Mouse (Mus musculus): ENCODE measurements around the gene Gm29427. TPM values are rescaled to one million over a fixed set of nuclear protein-coding genes. Genes with fewer than 3 reads are reported as not detected.

Gene Gm29427
- not detected for total RNA-seq (2021)
- long read RNA-seq, experiment 1: 0 reads
- long read RNA-seq, experiment 2: 0 reads

DNA sequence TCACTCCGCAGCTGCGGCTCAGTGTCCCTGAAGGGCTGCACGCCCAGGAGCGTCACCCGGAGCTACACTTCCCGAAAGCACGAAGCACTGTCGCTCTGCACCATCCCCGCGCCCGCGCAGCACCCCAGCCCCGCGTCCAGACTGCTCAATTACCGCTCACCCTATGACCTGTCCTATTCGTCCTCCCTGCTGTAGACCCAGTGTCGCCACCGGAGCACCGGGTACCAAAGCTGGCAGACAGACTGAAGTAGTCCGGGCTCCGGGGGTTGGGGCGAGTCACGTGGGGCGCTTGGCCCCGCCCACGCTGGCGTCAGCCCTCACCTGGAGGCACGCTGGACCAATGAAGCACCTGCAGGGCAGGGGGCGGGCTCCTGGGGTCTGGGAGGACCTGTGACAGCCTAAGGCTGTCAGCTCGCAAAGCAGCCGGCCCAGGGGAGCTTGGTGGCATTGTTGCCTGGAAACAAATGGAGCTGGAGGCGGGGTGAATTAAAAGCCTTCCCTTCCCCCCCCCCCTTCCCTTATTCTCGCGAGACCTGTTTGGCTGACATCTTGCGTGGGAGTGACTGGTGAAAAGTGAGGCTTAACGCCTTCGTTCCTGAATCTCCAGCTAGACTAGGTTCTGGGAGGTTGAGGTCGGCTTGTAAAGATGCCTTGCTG, at the start of gene Gm29427:
Gene Gm29427, minus strand, starts transcription at position 239 of the 657 bp plus-strand sequence.
- peak; percentile 90 to 95 for DNase-seq

DNA sequence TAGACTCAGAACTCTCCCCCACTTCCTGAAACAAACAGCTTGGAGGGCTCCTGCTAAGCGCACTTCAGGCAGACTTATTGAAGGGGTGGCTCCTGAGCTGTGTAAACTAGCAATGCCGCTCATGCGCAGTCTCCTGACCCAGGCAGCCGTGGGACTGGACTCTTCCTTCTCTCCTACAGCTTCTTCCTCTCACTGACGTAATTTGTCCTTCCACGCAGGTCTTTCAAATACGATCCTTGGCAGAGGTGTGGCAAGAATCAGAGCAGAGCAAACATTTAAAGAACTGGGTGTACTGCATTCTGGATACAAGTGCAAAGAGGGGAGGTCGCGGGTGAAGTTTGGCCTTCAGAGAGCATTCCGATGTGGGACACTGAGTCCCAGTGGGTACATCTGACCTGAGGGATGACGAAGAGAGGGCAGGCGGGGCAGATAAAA, 48.4 kb upstream of the Gm29427 start:
- DNase-seq: peak in 1 of 2 experiments; percentile 42

DNA sequence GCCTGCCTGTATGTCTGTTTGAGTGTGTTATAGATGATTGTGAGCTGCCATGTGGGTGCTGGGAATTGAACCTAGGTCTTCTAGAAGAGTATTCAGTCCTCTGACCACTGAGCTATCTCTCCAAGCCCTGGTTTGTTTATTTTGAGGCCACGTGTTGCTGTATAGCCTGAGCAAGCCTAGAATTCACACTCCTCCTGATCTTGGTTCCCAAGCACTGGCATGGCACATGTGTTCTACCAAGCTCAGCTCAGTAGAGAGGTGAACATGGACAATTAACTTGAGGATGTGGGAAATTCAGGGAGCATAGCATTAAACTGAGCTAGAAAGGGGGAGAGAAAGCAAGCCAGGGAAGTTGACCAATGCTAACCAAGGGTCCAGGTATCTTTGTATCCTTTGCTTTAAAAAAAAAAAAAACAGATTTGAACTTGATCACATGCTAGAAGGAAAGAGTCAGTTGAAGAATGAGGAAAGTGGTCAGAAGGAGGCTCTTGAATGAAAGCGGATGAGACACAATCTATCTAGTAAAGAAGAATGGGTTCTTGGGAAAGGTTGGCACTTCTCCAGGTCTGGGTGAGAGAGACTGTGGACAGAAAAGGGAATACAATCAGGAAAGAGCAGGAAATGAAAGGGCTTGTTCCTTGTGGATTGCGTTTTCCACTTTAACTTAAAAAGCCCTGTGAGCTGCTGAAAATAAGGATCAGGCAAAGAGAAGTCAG, 46.6 kb upstream of the Gm29427 start:
- no peak for DNase-seq

DNA sequence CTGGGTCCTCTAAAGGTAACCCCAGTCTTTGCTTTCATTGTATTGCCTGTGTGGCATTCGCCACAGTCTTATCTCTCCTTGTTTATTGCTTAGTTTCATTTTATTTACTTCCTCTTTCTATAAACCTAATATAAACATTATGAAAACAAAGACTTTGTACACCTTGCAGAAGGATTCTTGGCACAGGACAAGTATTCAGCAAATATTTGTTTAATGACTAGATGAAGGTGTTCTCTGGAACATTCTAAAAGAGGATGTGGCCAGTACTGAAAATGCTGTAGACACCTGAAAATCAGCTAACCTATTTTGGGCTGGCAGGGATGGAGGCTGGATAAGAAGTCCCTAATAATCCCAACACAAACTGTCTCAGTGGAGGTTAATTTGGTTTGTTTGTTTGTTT, 46.0 kb upstream of the Gm29427 start:
- no peak for DNase-seq

DNA sequence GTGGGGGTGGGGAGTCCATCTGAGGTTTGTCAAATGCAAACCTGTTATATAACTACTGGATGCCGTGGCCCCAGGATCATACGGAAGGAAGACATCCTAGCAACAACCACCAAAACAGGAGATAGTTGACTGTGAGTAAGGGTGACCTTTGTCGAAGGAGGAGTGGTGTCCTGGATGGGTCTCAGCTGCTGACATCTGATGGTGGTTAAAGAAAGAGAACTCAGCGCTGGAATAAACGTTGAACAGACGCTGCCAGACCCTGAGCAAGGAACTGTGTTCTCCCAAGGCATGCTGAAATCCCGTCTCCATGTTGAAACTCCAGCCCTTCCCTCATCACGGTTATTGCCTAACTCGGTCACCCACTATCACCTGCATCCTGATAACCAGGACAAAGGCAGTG, 44.1 kb upstream of the Gm29427 start:
- no peak for DNase-seq

DNA sequence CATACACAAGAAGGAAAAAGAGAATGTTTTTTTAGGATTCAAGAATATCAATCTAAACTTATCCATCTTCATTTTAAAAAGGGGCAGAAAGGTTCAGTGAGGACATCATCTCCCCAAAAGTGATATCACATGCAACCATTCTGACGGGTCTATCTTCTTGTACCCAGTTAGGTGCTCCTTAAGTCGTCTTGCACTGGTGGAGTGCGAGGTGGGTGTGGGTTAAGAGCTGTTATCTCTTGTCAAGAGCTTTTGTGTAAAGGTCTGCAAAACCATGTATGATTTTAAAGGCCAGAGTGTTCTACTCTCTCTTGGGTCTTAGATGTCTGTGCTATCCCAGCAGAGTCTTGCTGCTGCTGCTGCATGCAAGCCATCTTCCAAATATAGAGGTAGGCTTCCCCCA, 31.2 kb upstream of the Gm29427 start:
- DNase-seq: no peak

DNA sequence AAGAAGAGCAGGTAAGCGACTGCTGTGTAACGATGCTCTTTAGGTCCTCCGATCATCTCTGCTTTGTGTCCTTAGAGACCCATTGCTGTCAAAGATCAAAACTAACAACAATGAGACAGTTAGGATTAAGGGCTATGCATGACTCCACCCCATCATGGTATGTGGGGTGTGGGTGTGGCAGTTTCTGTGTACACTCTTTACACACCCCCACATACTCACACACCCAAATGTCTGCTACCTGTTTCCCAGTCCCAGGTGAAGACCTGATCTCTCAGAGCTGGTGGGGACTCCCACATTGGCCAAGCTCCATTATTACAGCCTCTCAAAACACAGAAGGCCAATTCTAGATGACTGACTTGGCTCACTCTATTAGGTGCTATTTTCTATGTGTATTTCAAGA, 30.0 kb upstream of the Gm29427 start:
- DNase-seq: no peak

DNA sequence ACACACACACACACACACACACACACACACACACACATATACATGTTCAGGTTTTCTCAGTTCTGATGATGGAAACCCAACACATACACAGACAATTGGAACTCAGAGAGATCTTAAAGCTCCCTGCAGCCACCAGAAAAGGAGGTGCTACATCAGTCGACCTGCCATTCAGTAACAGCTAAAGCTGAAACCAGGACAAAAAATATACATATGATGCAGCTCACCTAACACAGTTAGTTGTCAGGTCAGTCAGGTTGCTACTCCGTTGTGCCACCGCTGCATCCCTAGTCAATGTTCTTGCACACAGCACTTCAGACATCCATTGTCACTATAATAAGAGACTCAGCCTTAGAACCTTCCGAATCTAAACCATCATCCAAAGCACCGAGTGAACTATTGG, 29.4 kb upstream of the Gm29427 start:
- no peak for DNase-seq

DNA sequence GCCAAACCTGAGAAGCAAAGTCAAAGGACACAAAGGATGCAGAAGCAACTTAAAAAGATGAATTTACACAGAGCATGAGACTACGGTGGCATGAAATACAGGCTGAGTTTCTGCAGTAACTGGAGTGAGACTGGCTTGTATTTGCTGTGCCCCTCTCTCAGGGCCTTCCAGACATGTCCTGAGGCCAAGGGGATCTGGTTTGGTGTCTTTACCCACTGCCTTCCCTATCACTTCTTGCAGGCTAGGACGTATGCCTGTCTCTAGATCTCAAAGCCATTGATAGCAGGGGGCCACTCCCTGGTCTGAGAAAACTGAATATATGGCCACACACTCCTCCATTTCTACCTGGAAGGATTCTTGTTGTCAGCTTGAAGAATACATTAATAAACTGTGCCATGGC, 28.6 kb upstream of the Gm29427 start:
- no peak for DNase-seq

DNA sequence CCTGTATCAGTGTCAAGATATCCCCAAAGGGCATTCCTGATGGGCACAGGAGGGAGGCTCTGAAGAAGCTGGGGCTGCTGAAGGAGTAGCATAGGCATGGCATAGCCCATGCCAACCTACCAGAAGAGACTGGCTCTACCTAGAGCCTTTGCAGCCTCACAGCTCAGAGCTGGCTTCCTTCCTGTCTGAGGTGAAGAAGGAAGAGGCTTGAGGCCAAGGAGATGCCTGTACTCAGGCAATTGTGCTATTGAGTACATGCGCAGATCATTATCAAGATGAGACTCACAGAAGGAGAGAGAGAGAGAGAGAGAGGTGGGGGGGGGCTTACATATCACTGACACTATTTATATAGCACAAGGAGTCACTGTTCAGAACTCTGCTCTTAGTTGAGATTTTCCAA, 28.2 kb upstream of the Gm29427 start:
- DNase-seq: no peak

DNA sequence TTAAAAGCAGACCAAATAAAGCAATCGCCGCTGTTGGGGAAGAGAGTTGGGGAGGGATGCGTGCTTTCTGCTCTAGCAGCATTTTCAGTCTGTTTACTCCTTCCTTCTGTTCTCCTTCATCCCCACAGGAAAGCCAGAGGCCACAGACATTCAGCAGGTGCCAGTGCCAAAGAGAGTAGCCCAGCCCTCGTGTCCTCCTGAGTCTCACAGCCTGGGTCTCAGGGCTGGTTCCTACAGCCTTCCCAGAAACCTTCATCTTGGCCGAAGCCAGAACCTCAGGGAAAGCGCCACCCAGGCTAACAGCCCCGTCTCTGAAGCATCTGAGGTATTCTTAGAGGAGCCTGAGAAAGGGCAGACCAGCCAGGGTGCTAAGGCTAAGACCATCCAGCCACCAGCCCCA, 26.6 kb upstream of the Gm29427 start:
- DNase-seq: no peak

DNA sequence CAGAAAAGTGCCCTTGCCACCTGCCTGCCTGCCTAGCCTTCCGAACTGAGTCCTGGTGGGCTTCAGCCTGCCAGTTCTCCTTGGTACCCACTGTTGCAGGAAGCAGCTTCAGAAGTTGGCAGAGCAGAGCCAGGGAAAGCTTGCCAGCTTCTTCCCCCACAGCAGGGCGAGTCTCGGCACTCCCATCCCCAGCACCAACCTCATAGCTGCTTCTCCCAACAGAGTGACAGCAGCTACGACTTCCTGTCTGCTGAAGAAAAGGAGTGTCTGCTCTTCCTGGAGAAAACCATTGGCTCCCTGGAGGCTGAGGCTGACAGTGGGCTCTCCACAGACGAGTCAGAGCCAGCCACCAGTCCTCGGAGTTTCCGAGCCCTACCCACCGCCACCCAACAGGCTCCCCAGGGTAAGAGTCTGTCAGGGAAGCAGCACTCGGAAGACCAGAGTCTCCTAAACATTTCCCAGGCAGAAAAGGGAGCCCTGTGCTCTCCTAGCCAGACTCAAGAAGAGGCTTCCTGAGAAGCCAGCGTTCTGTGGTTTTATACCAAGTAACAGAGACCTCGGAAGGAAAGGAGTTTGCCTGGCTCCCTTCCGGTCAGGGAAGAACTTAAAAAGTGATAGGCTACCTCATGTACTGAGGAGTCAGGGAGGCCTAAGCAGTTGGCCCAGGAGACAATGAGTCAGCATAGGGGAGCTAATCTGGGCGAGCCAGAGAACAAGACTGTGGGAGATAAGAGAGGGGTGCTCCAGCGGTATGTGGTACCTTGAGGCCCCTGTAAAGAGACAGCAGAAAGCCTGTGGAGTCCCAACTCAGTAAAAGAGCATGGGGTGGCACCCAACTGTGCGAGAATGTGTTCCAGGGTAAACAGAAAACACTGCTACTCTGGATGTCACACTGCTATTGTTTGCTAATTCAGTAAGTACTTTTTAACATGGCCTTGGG, 25.5 kb upstream of the Gm29427 start:
- no peak for DNase-seq

DNA sequence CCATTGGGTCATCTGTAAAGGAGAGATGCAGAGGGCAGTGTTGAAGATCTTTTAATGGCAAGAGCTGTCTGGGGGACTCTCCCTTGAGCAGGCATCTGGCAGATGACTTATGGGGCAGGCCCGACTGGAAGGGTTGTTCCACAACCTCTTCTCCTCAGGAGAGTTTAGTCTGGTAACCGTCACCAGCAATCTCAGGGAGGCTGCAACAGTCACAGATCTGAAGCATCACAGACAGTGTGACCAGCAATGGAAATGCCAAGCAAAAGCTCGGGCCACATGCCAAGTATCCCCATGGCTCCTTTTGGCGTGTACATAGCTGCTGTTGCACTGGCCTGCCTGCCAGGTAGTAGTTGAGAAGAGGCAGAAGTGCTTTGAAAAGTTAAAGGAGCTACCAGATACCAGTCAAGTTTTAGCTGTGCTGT, 24.6 kb upstream of the Gm29427 start:
- DNase-seq: peak; percentile 30 to 31

DNA sequence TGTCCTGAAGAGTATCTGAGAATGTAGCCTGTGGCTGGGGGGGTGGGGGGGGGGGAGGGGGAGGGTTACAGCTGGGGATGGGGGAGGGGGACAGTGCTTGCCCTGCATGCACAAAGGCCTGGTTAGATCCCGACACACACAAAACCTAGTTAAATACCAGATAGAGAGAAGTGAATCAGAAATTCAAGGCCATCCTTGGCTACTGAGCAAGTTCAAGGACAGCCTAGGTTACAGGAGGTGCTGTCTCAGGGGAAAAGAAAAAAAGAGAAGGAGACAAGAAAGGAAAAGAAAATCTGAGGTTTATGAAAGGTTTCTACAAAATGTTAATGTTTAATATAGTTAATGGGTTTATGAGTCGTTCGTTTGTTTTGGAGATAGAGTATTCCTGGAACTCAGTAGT, 24.0 kb upstream of the Gm29427 start:
- DNase-seq: peak in 1 of 2 experiments; percentile 26

DNA sequence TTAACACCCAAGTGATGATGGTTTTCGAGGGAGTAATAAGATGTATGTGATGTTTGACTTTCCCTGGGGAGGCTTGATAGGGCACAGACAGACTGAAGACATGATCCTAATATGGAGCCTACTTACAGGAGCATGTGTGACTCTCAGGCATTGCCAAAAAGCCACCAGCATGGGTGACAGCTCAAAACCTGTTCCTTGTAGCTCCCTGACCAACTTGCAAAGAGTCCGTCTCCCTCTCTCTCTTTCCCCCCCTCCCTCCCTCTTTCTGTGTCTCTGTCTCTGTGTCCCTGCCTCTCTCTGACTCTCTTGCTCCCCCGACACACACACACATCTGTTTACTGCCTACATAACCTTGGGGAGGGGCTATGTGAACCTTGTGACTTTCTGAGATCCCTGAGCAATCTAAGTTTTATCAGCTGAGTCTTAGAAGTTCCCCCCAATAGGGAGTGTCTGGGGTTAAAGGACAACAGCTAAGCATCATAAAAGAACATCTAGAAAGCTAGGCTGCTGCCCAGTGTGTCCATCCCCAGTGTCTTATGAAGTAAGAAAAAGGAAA, 23.0 kb upstream of the Gm29427 start:
- DNase-seq: no peak

DNA sequence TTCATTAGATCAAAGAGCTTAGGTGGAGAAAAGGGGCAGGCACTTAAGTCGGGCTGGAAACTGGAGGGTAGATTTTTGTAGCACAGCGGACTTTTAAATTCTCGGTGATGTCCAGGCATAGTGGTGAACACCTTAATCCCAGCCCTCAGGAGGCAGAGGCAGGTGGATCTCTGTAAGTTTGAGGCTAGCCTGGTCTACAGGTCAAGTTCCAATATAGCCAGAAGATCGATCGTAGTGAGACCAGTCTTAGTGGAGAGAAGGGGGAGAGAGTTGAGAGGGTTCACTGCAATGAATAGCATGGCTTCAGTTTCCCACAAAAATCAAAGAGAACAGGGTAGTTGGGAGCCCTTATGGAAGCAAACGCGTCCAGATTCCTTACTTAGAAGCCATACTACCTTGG, 22.3 kb upstream of the Gm29427 start:
- no peak for DNase-seq

DNA sequence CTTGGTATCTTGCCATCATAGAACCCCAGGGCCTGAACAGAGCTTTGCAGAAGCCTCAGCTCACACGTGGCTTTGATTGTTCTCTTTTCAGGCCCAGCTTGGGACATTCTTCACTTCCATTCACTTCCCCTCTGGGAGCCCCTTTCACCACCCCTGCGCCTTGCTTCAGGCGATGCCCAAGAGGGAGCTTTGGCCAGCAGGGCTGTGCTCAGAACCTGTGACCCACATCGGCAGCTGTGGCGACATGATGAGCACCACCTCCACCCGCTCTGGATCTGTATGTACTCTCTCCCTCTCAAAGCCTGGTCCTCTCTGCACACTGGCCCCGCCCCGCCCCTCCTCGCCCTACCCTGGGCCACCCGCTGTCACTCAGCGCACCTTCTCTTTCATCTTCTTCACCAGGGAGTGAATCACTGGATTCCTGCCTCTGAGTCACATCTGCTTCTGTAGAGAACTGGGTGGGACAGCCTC, 21.8 kb upstream of the Gm29427 start:
- peak; percentile 15 to 30 for DNase-seq

DNA sequence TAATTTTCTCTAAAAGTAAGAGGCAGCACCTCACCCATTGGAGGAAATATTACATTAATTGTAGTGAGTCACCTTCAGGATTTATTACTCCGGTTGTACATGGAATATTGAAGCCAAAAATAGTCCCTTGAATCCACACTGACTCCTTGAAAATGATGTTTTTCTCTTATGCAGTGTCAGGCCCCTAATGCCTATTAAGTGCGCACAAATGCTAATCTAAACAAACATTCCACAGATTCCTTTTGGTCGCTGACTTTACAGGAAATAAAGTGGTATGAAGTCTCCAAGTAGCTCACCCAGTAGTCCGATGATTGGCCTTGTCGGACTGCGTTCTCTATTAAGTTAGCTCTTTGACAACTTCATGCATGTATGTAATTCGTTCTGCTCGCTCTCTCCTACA, 19.3 kb upstream of the Gm29427 start:
- no peak for DNase-seq

DNA sequence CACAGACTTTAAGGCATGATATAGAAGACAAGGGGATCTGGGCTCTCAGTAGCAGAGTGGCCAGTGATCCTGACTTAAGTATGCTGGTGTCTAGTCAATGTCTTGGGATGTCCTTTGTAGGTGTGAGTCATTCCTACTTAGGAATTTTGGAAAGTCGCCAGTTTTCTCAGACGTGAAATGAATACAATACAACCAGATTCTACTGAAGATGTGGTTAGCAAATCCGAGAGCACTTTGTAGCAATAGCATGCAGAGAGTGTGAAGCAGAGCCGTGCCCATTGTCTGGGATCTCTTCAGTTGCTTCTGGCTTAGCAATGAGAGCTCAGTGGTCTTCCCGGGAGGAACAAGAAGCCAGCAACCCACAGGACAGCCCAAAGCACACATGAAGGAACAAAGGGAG, 18.9 kb upstream of the Gm29427 start:
- DNase-seq: no peak

DNA sequence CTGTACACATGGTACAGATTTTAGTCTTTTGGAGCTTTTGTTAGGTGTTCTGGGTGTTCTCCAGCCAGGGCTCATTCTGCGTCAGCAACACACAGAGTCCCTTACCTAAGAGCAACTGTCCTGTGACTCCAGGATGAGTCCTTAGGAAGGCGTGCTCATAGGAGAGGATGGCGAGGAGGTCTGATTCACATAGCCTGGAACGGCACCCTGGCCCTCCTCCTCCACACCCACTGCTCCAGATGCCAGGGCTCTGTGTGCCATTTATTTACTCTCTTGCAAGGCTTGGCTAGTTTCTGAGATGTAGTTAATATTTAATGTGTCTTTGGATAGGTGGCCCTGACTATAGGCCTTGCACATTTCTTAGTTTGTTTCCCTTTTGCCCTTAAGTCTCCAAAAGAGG, 18.1 kb upstream of the Gm29427 start:
- DNase-seq: peak; percentile 45 to 46

DNA sequence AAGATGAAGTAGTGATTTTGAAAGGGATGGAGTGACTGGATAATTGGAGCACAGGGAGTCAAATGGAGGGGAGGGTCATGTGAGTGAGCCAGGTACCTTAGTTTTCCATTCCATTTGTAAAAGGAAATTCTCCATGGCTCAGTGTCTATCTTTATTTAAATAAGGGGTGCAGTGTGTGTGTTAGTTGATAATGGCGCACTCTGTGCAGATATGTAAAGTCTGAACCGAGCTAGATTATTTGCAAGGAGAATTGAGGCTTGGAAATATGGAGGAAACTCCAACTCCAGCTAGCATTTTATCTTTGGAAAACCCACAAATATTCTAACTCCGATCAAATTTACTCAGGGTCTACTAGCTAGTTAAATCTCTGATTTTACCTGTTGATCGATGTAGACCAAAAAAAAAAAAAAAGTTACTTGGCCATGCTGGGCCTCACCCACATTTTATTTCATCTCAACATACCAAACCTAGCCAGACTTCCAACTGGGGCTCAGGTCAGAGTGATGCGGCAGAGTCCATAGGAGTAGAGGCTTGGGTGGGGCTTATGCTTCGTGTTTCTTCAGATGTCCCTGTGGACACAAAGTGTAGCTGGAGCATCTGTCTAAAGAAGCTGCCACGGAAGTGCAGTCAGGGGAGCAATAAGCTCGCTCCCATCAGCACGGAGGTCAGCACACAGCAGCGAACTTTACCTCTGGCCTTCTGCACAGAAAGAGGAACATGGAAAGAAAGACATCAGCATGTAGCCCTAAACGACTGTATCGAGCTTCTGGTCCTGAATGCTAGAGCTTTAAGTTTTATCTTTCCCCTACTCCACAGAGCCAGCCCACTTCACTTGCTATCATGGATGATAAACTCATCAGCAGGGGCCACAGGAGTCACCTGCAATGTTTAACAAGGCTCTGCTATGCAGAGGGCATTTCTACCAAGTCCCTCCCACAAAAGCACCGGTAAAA, 17.4 kb upstream of the Gm29427 start:
- DNase-seq: no peak

Data from adrenal gland, postnatal 36 days (tissue).